Mouse (Mus musculus): ENCODE measurements at regions not wholly inside any gene's neighbourhood (a gene's known extent, or its start where the extent isn't known, plus 50 kb on each side); places are given as distances from the start of the nearest gene placed in this dataset.
A peak's percentile ranks its signal among the peaks of the same experiment; 100 is the strongest.

- no peaks in the 10 kb centered on the region for H3K9me3 ChIP-seq (ENCODE audit: control insufficient read depth)
- H3K27ac ChIP-seq (ENCODE audit: low read depth, low read length) = no peak overlapping the region
- H3K9ac ChIP-seq (ENCODE audit: low read depth, low read length) = no peak overlapping the region
- no peaks in the 10 kb centered on the region for H3K4me1 ChIP-seq (replicated peaks; ENCODE audit: control insufficient read depth, insufficient read depth, low read length)
- no peaks in the 10 kb centered on the region for H3K27me3 ChIP-seq (replicated peaks; ENCODE audit: control insufficient read depth, insufficient read depth, low read length)
- no peak overlapping the region for H3K4me3 ChIP-seq (ENCODE audit: low read depth, low read length)
- ATAC-seq = no peak
- TF ChIP-seq CTCF (IDR thresholded peaks at IDR 0.05; ENCODE audit: low read depth) = no peak
- WGBS = 95% methylated on average over 12 of the region's 12 CpGs
- no peak overlapping the region for H3K4me2 ChIP-seq (replicated peaks; ENCODE audit: low read depth)
- H3K36me3 ChIP-seq (ENCODE audit: control insufficient read depth, insufficient read depth) = no peaks in the 10 kb centered on the region
Measured at GRCm38 (mm10) chr9:63876023-63876422, 118.2 kb upstream of the Smad3 start.

- no peak for ATAC-seq
- H3K4me3 ChIP-seq (ENCODE audit: low read depth, low read length) = no peak overlapping the region
- no peak; the same call in 1 of the 2 replicates for TF ChIP-seq CTCF (IDR thresholded peaks at IDR 0.05; ENCODE audit: low read depth)
- no peak overlapping the region for H3K9ac ChIP-seq (ENCODE audit: low read depth, low read length)
- H3K4me2 ChIP-seq (replicated peaks; ENCODE audit: low read depth) = no peak overlapping the region
- no peaks in the 10 kb centered on the region for H3K27me3 ChIP-seq (replicated peaks; ENCODE audit: control insufficient read depth, insufficient read depth, low read length)
- 91% methylated on average over 5 of the region's 5 CpGs for WGBS
- no peaks in the 10 kb centered on the region for H3K4me1 ChIP-seq (replicated peaks; ENCODE audit: control insufficient read depth, insufficient read depth, low read length)
- H3K36me3 ChIP-seq (ENCODE audit: control insufficient read depth, insufficient read depth) = no peaks in the 10 kb centered on the region
- no peaks in the 10 kb centered on the region for H3K9me3 ChIP-seq (ENCODE audit: control insufficient read depth)
- no peak overlapping the region for H3K27ac ChIP-seq (ENCODE audit: low read depth, low read length)
Measured at GRCm38 (mm10) chr9:63875193-63875592, 117.4 kb upstream of the Smad3 start.

DNA sequence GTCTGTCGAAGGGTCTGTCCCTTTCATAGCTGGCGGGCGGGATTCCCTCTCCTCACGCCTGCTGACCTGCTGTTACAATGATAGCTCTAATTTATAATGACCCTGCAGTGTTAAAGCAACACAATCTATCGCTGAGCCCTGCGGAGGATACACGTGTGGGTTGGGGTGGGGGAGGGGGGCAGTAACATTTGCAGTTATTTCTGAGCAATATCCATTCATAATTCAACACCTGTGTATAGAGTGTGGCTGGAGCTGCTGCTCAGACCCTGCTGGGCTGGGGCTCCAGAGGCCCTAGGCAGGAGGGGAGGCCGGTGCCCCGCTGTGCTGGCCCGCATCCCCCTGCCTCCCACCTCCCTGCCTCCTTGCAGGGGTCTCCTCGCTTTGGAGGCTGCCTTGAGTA, 106.6 kb upstream of the Smad3 start:
- TF ChIP-seq CTCF (IDR thresholded peaks at IDR 0.05; ENCODE audit: low read depth) = no peak
- Histone ChIP-seq H3K36me3 (ENCODE audit: control insufficient read depth, insufficient read depth) (no peaks in the 10 kb centered on the region), H3K27ac (ENCODE audit: low read depth, low read length) (no peak overlapping the region), H3K27me3 (replicated peaks; ENCODE audit: control insufficient read depth, insufficient read depth, low read length) (no peaks in the 10 kb centered on the region), H3K4me2 (replicated peaks; ENCODE audit: low read depth) (no peak overlapping the region), H3K4me1 (replicated peaks; ENCODE audit: control insufficient read depth, insufficient read depth, low read length) (no peaks in the 10 kb centered on the region), H3K4me3 (ENCODE audit: low read depth, low read length) (no peak overlapping the region), H3K9ac (ENCODE audit: low read depth, low read length) (no peak overlapping the region), H3K9me3 (ENCODE audit: control insufficient read depth) (no peaks in the 10 kb centered on the region)
- 67% methylated on average over 11 of the region's 11 CpGs for WGBS
- no peak for ATAC-seq

DNA sequence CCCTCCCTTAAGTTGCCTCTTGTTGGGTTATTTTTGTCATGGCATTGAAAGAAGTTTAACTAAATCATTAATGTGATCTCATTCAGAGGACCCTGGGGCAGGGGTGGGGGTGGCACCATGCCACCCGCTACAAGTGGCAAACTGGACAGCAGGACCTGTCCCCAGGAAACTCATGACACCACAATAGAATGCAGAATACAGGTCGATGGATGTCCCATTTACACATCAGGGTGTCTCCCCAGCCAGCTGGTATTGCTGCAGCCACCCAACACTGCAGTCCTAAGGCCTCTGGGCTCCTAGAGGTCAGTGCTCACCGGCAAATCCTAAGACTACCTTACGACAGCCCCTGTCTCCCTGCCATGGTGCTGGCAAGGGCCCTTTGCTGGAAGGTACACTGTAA, 105.5 kb upstream of the Smad3 start:
- no peak for ATAC-seq
- TF ChIP-seq CTCF (IDR thresholded peaks at IDR 0.05; ENCODE audit: low read depth) = no peak
- WGBS = 77% methylated on average over 4 of the region's 4 CpGs
- H3K4me2 ChIP-seq (replicated peaks; ENCODE audit: low read depth) = no peak overlapping the region
- no peaks in the 10 kb centered on the region for H3K9me3 ChIP-seq (ENCODE audit: control insufficient read depth)
- no peak overlapping the region for H3K27ac ChIP-seq (ENCODE audit: low read depth, low read length)
- H3K4me3 ChIP-seq (ENCODE audit: low read depth, low read length) = no peak overlapping the region
- no peaks in the 10 kb centered on the region for H3K36me3 ChIP-seq (ENCODE audit: control insufficient read depth, insufficient read depth)
- H3K27me3 ChIP-seq (replicated peaks; ENCODE audit: control insufficient read depth, insufficient read depth, low read length) = no peaks in the 10 kb centered on the region
- no peaks in the 10 kb centered on the region for H3K4me1 ChIP-seq (replicated peaks; ENCODE audit: control insufficient read depth, insufficient read depth, low read length)
- no peak overlapping the region for H3K9ac ChIP-seq (ENCODE audit: low read depth, low read length)

DNA sequence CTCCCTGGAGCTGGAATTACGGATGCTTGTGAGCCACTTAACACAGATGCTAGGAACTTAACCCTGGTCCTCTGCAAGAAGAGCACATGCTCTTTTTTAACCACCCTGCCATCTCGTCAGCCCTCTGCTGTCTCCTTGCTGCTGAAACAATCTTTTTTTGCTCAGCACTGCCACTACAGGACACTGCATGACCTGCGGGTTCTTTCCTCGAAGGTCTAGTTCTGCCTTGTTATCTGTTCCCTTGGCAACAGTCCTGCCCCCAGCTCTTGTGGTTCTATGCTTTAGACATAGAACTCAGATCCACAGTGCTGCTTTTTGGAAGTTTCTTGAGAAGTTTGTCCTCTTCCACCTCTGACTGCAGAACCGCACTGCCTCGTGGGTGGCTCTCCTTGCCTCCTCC, 104.6 kb upstream of the Smad3 start:
- no peak overlapping the region for H3K9ac ChIP-seq (ENCODE audit: low read depth, low read length)
- H3K27ac ChIP-seq (ENCODE audit: low read depth, low read length) = no peak overlapping the region
- H3K36me3 ChIP-seq (ENCODE audit: control insufficient read depth, insufficient read depth) = no peaks in the 10 kb centered on the region
- ATAC-seq = no peak
- no peaks in the 10 kb centered on the region for H3K9me3 ChIP-seq (ENCODE audit: control insufficient read depth)
- TF ChIP-seq CTCF (IDR thresholded peaks at IDR 0.05; ENCODE audit: low read depth) = peak; percentile 66
- WGBS = 43% methylated on average over 6 of the region's 6 CpGs
- no peak overlapping the region for H3K4me2 ChIP-seq (replicated peaks; ENCODE audit: low read depth)
- no peaks in the 10 kb centered on the region for H3K27me3 ChIP-seq (replicated peaks; ENCODE audit: control insufficient read depth, insufficient read depth, low read length)
- no peak overlapping the region for H3K4me3 ChIP-seq (ENCODE audit: low read depth, low read length)
- H3K4me1 ChIP-seq (replicated peaks; ENCODE audit: control insufficient read depth, insufficient read depth, low read length) = no peaks in the 10 kb centered on the region

GRCm38 (mm10) chr9:63861418-63861817, 103.6 kb upstream of the Smad3 start:
- no peak overlapping the region for H3K4me3 ChIP-seq (ENCODE audit: low read depth, low read length)
- WGBS = 60% methylated on average over 4 of the region's 4 CpGs
- no peaks in the 10 kb centered on the region for H3K9me3 ChIP-seq (ENCODE audit: control insufficient read depth)
- H3K27ac ChIP-seq (ENCODE audit: low read depth, low read length) = no peak overlapping the region
- no peaks in the 10 kb centered on the region for H3K4me1 ChIP-seq (replicated peaks; ENCODE audit: control insufficient read depth, insufficient read depth, low read length)
- TF ChIP-seq CTCF (IDR thresholded peaks at IDR 0.05; ENCODE audit: low read depth) = no peak
- H3K4me2 ChIP-seq (replicated peaks; ENCODE audit: low read depth) = no peak overlapping the region
- no peak for ATAC-seq
- H3K36me3 ChIP-seq (ENCODE audit: control insufficient read depth, insufficient read depth) = no peaks in the 10 kb centered on the region
- H3K9ac ChIP-seq (ENCODE audit: low read depth, low read length) = no peak overlapping the region
- H3K27me3 ChIP-seq (replicated peaks; ENCODE audit: control insufficient read depth, insufficient read depth, low read length) = no peaks in the 10 kb centered on the region

DNA sequence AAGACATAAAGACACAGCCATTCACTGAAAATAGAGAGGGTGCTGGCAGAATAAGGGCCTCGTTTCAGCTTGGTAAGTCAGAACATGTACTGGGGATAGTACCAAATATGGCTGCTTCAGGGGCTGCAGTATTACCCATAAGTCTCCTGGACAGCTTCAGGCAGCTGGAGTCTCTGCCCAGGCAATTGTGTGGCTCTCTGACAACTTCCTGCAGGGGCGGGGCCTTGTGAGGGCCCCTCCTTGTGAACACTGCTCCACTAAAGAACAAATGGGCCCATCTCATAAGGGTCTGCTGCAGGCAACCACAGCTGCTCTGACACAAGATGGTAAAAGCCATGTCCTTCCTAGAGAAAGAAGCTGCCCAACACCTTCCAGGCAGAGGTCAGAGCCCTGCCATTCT, 102.4 kb upstream of the Smad3 start:
- H3K4me1 ChIP-seq (replicated peaks; ENCODE audit: control insufficient read depth, insufficient read depth, low read length) = no peaks in the 10 kb centered on the region
- no peak overlapping the region for H3K4me3 ChIP-seq (ENCODE audit: low read depth, low read length)
- H3K36me3 ChIP-seq (ENCODE audit: control insufficient read depth, insufficient read depth) = no peaks in the 10 kb centered on the region
- no peak for TF ChIP-seq CTCF (IDR thresholded peaks at IDR 0.05; ENCODE audit: low read depth)
- H3K9ac ChIP-seq (ENCODE audit: low read depth, low read length) = no peak overlapping the region
- no peak overlapping the region for H3K4me2 ChIP-seq (replicated peaks; ENCODE audit: low read depth)
- no peak overlapping the region for H3K27ac ChIP-seq (ENCODE audit: low read depth, low read length)
- H3K9me3 ChIP-seq (ENCODE audit: control insufficient read depth) = no peaks in the 10 kb centered on the region
- 88% methylated on average over 2 of the region's 2 CpGs for WGBS
- H3K27me3 ChIP-seq (replicated peaks; ENCODE audit: control insufficient read depth, insufficient read depth, low read length) = no peaks in the 10 kb centered on the region
- no peak for ATAC-seq

Data from intestine, postnatal 0 days (tissue).